Mouse (Mus musculus): ENCODE data around the gene Sult3a2. TPM values are rescaled to one million over a fixed set of nuclear protein-coding genes. Genes with fewer than 3 reads are reported as not detected.
"Not testable (repeated sequence)": the region's sequence is repeated elsewhere in the genome, so short reads cannot be mapped to it uniquely, and the experiment has no call there.

Gene Sult3a2
- polyA plus RNA-seq (2014; fragmentation: Nextera tagmentation; extraction: Ambion mirVana), result not detected in 2 replicates

- WGBS, result 80% methylated on average over 3 of the region's 3 CpGs
Measured at GRCm38 (mm10) chr10:33786604-33787003, at the start of gene Sult3a2. Gene Sult3a2, minus strand, starts transcription at chr10:33786704.

GRCm38 (mm10) chr10:33820892-33821291 lies 34.4 kb upstream of the Sult3a2 start:
- no peak for TF ChIP-seq CTCF (IDR thresholded peaks at IDR 0.05; ENCODE audit: low read depth)
- H3K4me1 ChIP-seq (ENCODE audit: insufficient read depth), result no peaks in the 10 kb centered on the region
- H3K36me3 ChIP-seq (ENCODE audit: insufficient read depth), result no peaks in the 10 kb centered on the region
- no peak overlapping the region for H3K4me3 ChIP-seq (ENCODE audit: low read depth, low read length)
- DNase-seq, result no peak
- H3K4me2 ChIP-seq, result no peak overlapping the region
- WGBS, result 91% methylated on average over 3 of the region's 3 CpGs
- no peak for ATAC-seq (ENCODE audit: insufficient read depth)
- no peaks in the 10 kb centered on the region for H3K27me3 ChIP-seq (ENCODE audit: insufficient read depth, low read length)
- no peak overlapping the region for H3K9ac ChIP-seq
- no peak overlapping the region for H3K27ac ChIP-seq (ENCODE audit: low read depth)
- no peaks in the 10 kb centered on the region for H3K9me3 ChIP-seq (ENCODE audit: low read depth, low read length)

More at GRCm38 (mm10) chr10:33786604-33787003, at the start of gene Sult3a2:
- no peak for TF ChIP-seq CTCF (IDR thresholded peaks at IDR 0.05; ENCODE audit: low read depth)
- H3K4me1 ChIP-seq (ENCODE audit: insufficient read depth), result no peaks in the 10 kb centered on the region
- H3K4me2 ChIP-seq, result no peak within 1 kb of the TSS
- no peak within 1 kb of the TSS for H3K9ac ChIP-seq
- DNase-seq (no peak), ATAC-seq (ENCODE audit: insufficient read depth) (no peak)
- no peaks in the 10 kb centered on the region for H3K27me3 ChIP-seq (ENCODE audit: insufficient read depth, low read length)
- H3K27ac ChIP-seq (ENCODE audit: low read depth), result no peak within 1 kb of the TSS
- no peak within 1 kb of the TSS for H3K4me3 ChIP-seq (ENCODE audit: low read depth, low read length)
- H3K9me3 ChIP-seq (ENCODE audit: low read depth, low read length), result no peaks in the 10 kb centered on the region
- H3K36me3 ChIP-seq (ENCODE audit: insufficient read depth), result no peaks in the 10 kb centered on the region

- DNase-seq, result no peak
- TF ChIP-seq CTCF (IDR thresholded peaks at IDR 0.05; ENCODE audit: low read depth), result no peak
- Histone ChIP-seq H3K4me3 (ENCODE audit: low read depth, low read length) (no peak overlapping the region), H3K36me3 (ENCODE audit: insufficient read depth) (no peaks in the 10 kb centered on the region), H3K4me1 (ENCODE audit: insufficient read depth) (no peaks in the 10 kb centered on the region), H3K4me2 (no peak overlapping the region), H3K27ac (ENCODE audit: low read depth) (no peak overlapping the region), H3K9me3 (ENCODE audit: low read depth, low read length) (no peaks in the 10 kb centered on the region), H3K9ac (no peak overlapping the region), H3K27me3 (ENCODE audit: insufficient read depth, low read length) (no peaks in the 10 kb centered on the region)
- 54% methylated on average over 1 of the region's 1 CpGs for WGBS
- ATAC-seq (ENCODE audit: insufficient read depth), result no peak
Measured at GRCm38 (mm10) chr10:33816923-33817322, 30.4 kb upstream of the Sult3a2 start.

GRCm38 (mm10) chr10:33814266-33814665 lies 27.8 kb upstream of the Sult3a2 start:
- no peaks in the 10 kb centered on the region for H3K4me1 ChIP-seq (ENCODE audit: insufficient read depth)
- no peaks in the 10 kb centered on the region for H3K9me3 ChIP-seq (ENCODE audit: low read depth, low read length)
- no peaks in the 10 kb centered on the region for H3K27me3 ChIP-seq (ENCODE audit: insufficient read depth, low read length)
- no peaks in the 10 kb centered on the region for H3K36me3 ChIP-seq (ENCODE audit: insufficient read depth)
- no peak overlapping the region for H3K4me3 ChIP-seq (ENCODE audit: low read depth, low read length)
- ATAC-seq (ENCODE audit: insufficient read depth), result no peak
- DNase-seq, result no peak
- no peak overlapping the region for H3K27ac ChIP-seq (ENCODE audit: low read depth)
- no peak overlapping the region for H3K9ac ChIP-seq
- H3K4me2 ChIP-seq, result no peak overlapping the region
- TF ChIP-seq CTCF (IDR thresholded peaks at IDR 0.05; ENCODE audit: low read depth), result no peak

GRCm38 (mm10) chr10:33811807-33812206 lies 25.3 kb upstream of the Sult3a2 start:
- no peaks in the 10 kb centered on the region for H3K9me3 ChIP-seq (ENCODE audit: low read depth, low read length)
- TF ChIP-seq CTCF (IDR thresholded peaks at IDR 0.05; ENCODE audit: low read depth), result no peak
- H3K27me3 ChIP-seq (ENCODE audit: insufficient read depth, low read length), result no peaks in the 10 kb centered on the region
- H3K4me2 ChIP-seq, result no peak overlapping the region
- no peak overlapping the region for H3K4me3 ChIP-seq (ENCODE audit: low read depth, low read length)
- no peak overlapping the region for H3K27ac ChIP-seq (ENCODE audit: low read depth)
- no peak overlapping the region for H3K9ac ChIP-seq
- H3K4me1 ChIP-seq (ENCODE audit: insufficient read depth), result no peaks in the 10 kb centered on the region
- ATAC-seq (ENCODE audit: insufficient read depth), result peak; percentile 58; the same call in 1 of the 2 replicates
- peak; percentile 24 for DNase-seq
- WGBS, result 12% methylated on average over 1 of the region's 1 CpGs
- H3K36me3 ChIP-seq (ENCODE audit: insufficient read depth), result no peaks in the 10 kb centered on the region

GRCm38 (mm10) chr10:33797221-33797949 lies 10.9 kb upstream of the Sult3a2 start:
- not testable (repeated sequence) for H3K36me3 ChIP-seq (ENCODE audit: insufficient read depth); H3K27ac ChIP-seq (ENCODE audit: low read depth); H3K4me3 ChIP-seq (ENCODE audit: low read depth, low read length); ATAC-seq (ENCODE audit: insufficient read depth); H3K4me1 ChIP-seq (ENCODE audit: insufficient read depth); H3K4me2 ChIP-seq; DNase-seq; H3K9me3 ChIP-seq (ENCODE audit: low read depth, low read length); H3K27me3 ChIP-seq (ENCODE audit: insufficient read depth, low read length); H3K9ac ChIP-seq
- WGBS, result 72% methylated on average over 6 of the region's 6 CpGs

GRCm38 (mm10) chr10:33796269-33796915 lies 9.9 kb upstream of the Sult3a2 start:
- WGBS, result 78% methylated on average over 4 of the region's 4 CpGs

GRCm38 (mm10) chr10:33792166-33792565 lies 5.7 kb upstream of the Sult3a2 start:
- H3K4me2 ChIP-seq; H3K27ac ChIP-seq (ENCODE audit: low read depth); ATAC-seq (ENCODE audit: insufficient read depth); DNase-seq; H3K36me3 ChIP-seq (ENCODE audit: insufficient read depth); H3K4me1 ChIP-seq (ENCODE audit: insufficient read depth); H3K9me3 ChIP-seq (ENCODE audit: low read depth, low read length); H3K27me3 ChIP-seq (ENCODE audit: insufficient read depth, low read length); H3K4me3 ChIP-seq (ENCODE audit: low read depth, low read length); H3K9ac ChIP-seq: not testable (repeated sequence)
- 71% methylated on average over 3 of the region's 3 CpGs for WGBS

More at GRCm38 (mm10) chr10:33796269-33796915, 9.9 kb upstream of the Sult3a2 start:
- H3K36me3 ChIP-seq (ENCODE audit: insufficient read depth); H3K4me3 ChIP-seq (ENCODE audit: low read depth, low read length); ATAC-seq (ENCODE audit: insufficient read depth); H3K4me2 ChIP-seq; H3K4me1 ChIP-seq (ENCODE audit: insufficient read depth); H3K9ac ChIP-seq; H3K27me3 ChIP-seq (ENCODE audit: insufficient read depth, low read length); H3K9me3 ChIP-seq (ENCODE audit: low read depth, low read length); DNase-seq; H3K27ac ChIP-seq (ENCODE audit: low read depth): not testable (repeated sequence)

All from lung, embryonic 14.5 days (tissue).